Mouse (Mus musculus) lung, adult 18-20 months (tissue): Measurements from ENCODE around the gene Zdhhc24.

Source experiments
- DNase-seq, 2 experiments: peaks; one replicate each; pipeline ENCODE4 v3.0.0; 2022; ENCODE audit warnings: mixed read lengths in 2 of 2

The Zdhhc24 gene

GRCm38 (mm10) chr19:4879324-4879703, 846 bp downstream of the Zdhhc24 start:
- no peak for DNase-seq

DNA sequence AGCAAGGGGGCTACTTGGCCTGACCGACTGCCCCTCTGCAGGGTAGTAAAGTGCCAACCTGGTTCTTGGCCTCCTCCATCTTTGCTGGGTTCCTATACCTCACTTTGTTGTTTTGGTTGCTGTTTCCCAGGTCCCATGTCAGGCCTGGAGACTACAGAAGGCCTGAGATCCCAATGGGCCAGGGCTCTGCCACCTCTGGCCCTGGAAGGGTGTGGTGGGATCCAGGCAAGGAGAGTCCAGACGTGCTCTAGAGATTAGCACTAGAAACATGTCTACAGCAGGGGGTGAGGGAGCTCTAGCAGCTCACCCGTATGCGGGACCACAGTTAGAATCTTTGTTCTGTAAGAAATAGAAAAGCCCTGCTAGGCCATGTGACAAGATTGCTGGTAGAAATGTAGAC, 5.5 kb downstream of the Zdhhc24 start:
- no peak for DNase-seq

- DNase-seq: no peak
These were observed 11.3 kb downstream of the Zdhhc24 start for GRCm38 (mm10) chr19:4889791-4890190.

DNA sequence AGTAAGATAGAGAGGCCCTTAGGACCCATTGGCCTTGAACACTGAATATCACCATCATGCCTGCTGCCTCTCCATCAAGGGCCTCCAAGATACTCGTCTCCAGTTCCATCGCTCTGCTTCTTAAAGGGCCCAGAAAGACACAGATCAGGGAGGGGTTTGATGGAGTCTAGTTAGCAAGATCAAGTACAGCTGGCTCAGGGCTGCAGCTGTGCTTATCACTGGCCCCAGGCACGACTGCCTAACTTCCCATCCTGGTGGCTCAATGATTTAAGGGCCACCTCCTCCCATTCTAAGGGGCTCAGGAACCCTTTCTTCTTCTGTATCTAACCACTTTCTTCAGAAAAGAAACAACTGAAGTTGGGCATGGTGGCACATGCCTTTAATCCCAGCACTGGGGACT, 13.3 kb downstream of the Zdhhc24 start:
- no peak for DNase-seq

DNA sequence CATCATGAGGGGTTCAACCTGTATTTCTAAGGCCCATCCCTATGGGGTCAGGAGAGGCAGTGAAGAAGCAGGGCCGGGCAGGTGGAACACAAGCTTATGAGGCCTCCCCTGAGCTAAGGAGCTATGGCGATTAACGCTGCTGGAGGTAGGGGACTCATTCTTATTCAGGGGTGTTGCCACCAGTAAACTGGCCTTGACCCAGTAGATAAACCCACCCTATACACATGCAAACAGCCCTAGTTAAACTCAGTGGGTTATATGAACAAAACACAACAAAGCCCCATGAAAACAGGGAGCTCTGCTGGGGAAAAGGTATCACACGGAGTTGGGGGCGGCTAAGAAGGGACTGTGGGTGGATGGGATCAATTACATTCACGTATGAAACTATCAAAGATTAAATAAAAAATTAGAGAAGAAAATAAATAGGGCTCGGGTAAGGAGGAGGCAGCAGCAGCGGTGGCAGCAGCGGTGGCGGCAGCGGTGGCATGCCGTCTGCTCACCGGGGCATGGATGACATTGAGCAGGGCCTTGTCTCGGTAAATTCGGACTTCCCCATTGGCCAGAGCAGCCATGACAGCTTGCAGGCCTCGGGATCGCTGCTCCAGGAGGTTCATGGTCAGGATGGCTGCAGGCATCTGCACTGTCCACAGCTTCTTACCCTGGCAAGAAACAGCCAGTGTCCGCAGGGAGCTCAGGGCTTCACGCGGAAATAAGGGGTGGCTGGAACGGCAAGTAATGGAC, 18.5 kb downstream of the Zdhhc24 start:
- no peak for DNase-seq

DNA sequence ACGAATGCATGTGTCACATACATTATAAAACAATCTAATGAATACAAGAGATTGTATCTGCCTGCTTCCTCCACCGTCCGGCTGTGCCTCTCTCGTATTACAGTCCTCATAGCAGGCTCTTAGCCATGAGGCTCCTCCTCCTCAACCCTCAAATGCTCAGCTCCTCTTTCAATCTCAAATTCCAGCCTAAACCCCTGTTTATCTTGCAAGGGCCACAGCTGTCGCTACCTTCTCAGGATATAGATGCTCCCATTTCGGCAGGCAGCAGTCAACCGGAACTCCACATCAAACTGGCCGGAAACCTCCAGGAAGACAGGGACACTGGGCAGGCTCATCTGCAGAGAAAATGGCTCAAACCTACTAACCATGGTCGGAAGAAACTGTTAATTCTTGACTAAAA, 20.5 kb downstream of the Zdhhc24 start:
- DNase-seq: no peak

DNA sequence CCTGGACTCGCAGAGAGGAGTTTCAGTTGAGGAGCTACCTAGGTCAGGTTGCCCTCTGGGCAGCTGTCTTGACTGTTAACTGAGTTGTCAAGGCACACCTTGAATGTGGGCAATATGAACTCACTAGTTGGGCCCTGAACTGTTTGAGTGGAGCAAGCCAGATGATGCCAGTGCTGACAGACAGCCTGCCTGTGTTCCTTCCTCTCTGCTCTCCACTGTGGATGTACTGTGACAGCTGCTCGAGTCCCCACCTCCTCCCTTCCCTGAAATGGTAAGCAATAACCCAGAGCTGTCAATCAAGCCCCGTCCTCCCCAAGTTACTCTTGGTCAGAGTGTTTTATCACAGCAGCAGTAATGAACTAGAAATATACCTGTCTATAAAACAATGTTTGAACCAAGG, 21.4 kb downstream of the Zdhhc24 start:
- DNase-seq: no peak

- DNase-seq: peak; percentile 68 to 73
These were observed 27.7 kb downstream of the Zdhhc24 start, which contains the start of gene Bbs1 for GRCm38 (mm10) chr19:4905979-4906794. Gene Bbs1 (minus strand): TSS chr19:4906628.

DNA sequence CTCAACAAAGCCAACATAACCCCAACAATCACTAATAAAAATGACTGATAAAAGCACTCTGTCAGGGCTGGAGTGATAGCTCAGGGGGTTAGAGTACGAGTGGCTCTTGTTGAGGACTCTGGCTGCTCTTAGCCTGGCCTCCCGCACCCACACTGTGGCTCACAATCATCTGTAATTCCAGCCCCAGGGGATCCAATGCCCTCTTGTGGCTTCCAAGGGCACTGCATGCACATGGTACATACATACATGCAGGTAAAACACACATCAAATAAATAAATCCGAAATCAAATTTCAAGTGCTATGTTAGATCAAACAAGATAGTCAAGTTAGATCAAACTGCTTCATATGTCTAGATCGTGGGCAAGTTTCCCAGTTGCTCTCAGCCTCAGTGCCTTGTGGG, 29.6 kb downstream of the Zdhhc24 start:
- no peak for DNase-seq

- no peak for DNase-seq
These were observed 30.9 kb downstream of the Zdhhc24 start for GRCm38 (mm10) chr19:4909376-4909775.

GRCm38 (mm10) chr19:4915924-4916603, 37.6 kb downstream of the Zdhhc24 start:
- DNase-seq: no peak

- DNase-seq: peak in 1 of 2 experiments; percentile 10
These were observed 38.4 kb downstream of the Zdhhc24 start for GRCm38 (mm10) chr19:4916827-4917226.

DNA sequence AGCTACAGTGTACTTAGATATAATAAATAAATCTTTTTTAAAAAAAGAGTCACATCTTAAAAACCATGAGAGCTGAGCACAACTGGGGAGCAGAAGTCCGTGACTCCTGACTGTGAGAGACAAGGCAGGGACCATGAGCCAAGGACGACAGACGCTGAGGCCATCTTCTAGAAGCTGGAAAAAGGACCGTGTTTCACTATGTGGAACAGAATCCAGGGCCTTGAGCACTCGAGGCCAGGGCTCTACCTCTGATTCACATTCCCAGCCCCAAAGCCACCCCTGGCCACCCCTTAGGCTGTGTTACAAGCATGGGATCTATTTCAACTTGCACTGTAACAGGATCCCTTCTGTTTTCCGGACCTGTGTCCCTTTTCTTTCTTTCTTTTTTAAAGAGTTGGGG, 41.2 kb downstream of the Zdhhc24 start:
- no peak for DNase-seq

DNA sequence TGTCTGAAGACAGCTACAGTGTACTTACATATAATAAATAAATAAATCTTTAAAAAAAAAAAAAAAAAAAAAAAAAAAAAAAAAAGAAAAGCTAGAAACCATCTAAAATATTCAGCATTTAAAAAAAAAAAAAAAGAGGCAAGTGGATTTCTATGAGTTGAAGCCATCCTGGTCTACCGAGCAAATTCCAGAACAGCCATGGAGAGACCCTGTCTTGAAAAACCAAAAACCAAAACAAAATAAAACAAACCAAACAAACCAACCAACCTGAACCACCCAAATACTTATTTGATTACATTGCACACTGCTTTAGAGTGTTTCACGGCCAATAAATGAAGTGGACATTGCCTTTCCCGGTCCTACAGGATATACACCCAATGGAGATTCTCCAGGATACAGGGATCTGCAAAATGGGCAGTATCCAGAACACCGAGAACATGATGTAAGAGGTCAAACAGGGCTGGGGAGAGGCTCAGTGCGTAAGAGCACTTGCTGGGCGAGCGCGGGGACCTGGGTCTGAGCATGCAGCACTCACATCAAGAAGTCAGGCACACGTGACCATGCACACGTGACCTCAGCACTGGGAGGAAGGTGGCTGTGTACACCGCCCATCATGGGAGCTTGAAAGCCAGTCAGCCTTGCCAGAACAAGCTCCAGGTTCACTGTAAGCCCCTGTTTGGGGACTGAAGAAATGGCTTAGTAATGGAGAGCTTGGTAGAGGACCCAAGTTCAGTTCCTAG, 46.8 kb downstream of the Zdhhc24 start:
- no peak for DNase-seq

- peak; percentile 99 for DNase-seq
These were observed 49.5 kb downstream of the Zdhhc24 start, which contains the start of gene Dpp3 for GRCm38 (mm10) chr19:4927904-4928531. Gene Dpp3 (minus strand): TSS chr19:4928287.

- DNase-seq: peak; percentile 27 to 33
These were observed 50.3 kb downstream of the Zdhhc24 start for GRCm38 (mm10) chr19:4928781-4929180.
